Mouse (Mus musculus): ENCODE measurements around the gene Gm44973. TPM values are rescaled to one million over a fixed set of nuclear protein-coding genes. Genes with fewer than 3 reads are reported as not detected.

Gm44973 gene
- polyA plus RNA-seq (2016; fragmentation: Nextera tagmentation; extraction: Ambion mirVana), result 0.72 TPM in 1 of 2 replicates, not detected in the other

DNA sequence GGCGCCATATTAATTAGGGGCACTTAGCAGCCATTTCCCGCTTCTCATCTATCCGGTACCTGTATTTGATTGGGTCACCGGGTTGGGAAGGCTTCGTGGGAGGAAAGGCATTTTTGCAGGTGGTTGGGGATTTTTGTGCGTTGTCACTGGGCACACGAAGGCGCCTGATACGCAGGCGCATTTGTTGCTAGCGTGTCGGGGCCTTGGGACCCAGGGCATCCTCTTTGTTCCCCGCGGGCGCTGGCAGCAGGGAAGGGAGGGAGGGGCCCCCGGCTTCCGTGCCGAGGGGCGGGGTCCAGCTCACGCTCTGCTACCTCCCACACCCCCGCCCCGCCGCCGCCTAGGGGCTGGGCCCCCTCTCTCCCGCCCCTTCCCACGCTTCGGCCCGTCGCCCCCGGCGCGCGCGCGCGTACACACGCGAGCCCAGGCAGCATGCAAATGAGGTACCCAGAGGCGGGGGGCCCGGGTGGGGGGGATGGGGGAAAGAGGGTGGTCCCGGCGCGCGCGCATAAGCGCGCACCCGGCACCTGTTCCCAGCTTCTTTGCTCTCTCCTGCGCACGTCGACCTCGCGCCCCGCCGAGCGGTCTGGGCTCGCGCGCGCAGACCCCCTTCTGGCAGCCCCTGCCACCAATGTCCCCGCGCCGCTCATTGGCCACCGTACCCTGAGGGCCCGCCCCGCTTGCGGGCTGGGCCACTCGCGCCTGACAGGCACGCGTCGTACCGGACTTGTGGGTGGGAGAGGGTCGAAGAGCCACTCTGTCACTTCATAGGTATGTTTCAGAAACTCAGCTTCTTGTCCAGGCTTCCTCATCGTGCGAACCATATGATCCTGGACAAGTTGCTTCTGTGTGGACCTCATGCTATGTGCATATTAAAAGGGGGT, at the start of gene Gm44973:
Gm44973 (plus strand) TSS at position 379 of the 884 bp plus-strand sequence.
- WGBS, result under 1% methylated on average over 76 of the region's 76 CpGs
- Histone ChIP-seq H3K36me3 (peaks cover 44% of the 10 kb centered on the region), H3K27ac (peak within 1 kb of the TSS; percentile 98), H3K9me3 (no peaks in the 10 kb centered on the region), H3K4me1 (0 out of 2 replicates have a peak, but pooled peaks cover 4% of the 10 kb centered on the region), H3K27me3 (ENCODE audit: insufficient read depth, poor library complexity, severe bottlenecking) (no peaks in the 10 kb centered on the region), H3K4me3 (peak within 1 kb of the TSS; percentile 84)
- DNase-seq (ENCODE audit: low spot score), result peak; percentile 98

- no peak for DNase-seq (ENCODE audit: low spot score)
- Histone ChIP-seq H3K27me3 (ENCODE audit: insufficient read depth, poor library complexity, severe bottlenecking) (peaks cover 14% of the 10 kb centered on the region; the same call in 1 of the 2 replicates), H3K9me3 (no peaks in the 10 kb centered on the region), H3K4me3 (no peak within 1 kb of the TSS; the same call in 1 of the 2 replicates), H3K36me3 (no peaks in the 10 kb centered on the region), H3K27ac (peak within 1 kb of the TSS; percentile 67), H3K4me1 (peaks cover 14% of the 10 kb centered on the region)
- WGBS, result 34% methylated on average over 6 of the region's 6 CpGs
Measured at GRCm38 (mm10) chr7:4971068-4971467, 44.2 kb upstream of the Gm44973 start, which contains the start of gene Sbk3. TSS of gene Sbk3 (minus strand) at chr7:4971168.

DNA sequence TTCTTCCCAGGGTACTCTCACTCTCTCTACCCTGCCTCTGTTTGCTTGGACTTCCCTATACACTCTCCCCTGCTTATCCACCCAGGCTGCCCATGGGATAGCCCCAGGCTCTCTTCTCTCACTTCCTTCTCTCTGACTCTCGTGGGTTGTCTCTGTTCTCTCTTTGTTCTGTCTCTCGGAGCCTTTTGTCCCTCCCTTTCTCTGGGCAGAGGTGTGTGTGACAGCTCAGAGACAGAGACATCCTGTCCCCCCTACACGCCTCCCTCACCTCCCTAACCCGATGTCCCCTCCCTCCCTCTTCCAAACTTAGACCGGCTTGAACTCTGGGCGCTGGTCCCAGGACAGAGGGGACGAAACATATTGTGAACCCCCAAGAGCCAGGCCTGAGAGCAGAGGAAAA, 43.6 kb upstream of the Gm44973 start:
- Histone ChIP-seq H3K4me3 (no peak overlapping the region; the same call in 1 of the 2 replicates), H3K27me3 (ENCODE audit: insufficient read depth, poor library complexity, severe bottlenecking) (peaks cover 12% of the 10 kb centered on the region; the same call in 1 of the 2 replicates), H3K9me3 (no peaks in the 10 kb centered on the region), H3K4me1 (peaks cover 14% of the 10 kb centered on the region), H3K27ac (peak overlapping the region; percentile 67; the same call in 1 of the 2 replicates), H3K36me3 (no peaks in the 10 kb centered on the region)
- DNase-seq (ENCODE audit: low spot score), result no peak
- 14% methylated on average over 7 of the region's 7 CpGs for WGBS

GRCm38 (mm10) chr7:4972321-4973047, 42.8 kb upstream of the Gm44973 start:
- peaks cover 4% of the 10 kb centered on the region; the same call in 1 of the 2 replicates for H3K27me3 ChIP-seq (ENCODE audit: insufficient read depth, poor library complexity, severe bottlenecking)
- no peak for DNase-seq (ENCODE audit: low spot score)
- 0 out of 2 replicates have a peak overlapping the region, but pooled peaks have one; percentile 15 for H3K4me3 ChIP-seq
- 57% methylated on average over 18 of the region's 18 CpGs for WGBS
- peaks cover 14% of the 10 kb centered on the region for H3K4me1 ChIP-seq
- no peaks in the 10 kb centered on the region for H3K9me3 ChIP-seq
- H3K36me3 ChIP-seq, result no peaks in the 10 kb centered on the region
- peak overlapping the region; percentile 67; the same call in 1 of the 2 replicates for H3K27ac ChIP-seq

GRCm38 (mm10) chr7:4975455-4975854, 39.8 kb upstream of the Gm44973 start:
- Histone ChIP-seq H3K9me3 (no peaks in the 10 kb centered on the region), H3K36me3 (no peaks in the 10 kb centered on the region), H3K4me3 (no peak overlapping the region), H3K4me1 (peaks cover 20% of the 10 kb centered on the region), H3K27ac (no peak overlapping the region), H3K27me3 (ENCODE audit: insufficient read depth, poor library complexity, severe bottlenecking) (no peaks in the 10 kb centered on the region)
- 58% methylated on average over 4 of the region's 4 CpGs for WGBS
- no peak for DNase-seq (ENCODE audit: low spot score)

DNA sequence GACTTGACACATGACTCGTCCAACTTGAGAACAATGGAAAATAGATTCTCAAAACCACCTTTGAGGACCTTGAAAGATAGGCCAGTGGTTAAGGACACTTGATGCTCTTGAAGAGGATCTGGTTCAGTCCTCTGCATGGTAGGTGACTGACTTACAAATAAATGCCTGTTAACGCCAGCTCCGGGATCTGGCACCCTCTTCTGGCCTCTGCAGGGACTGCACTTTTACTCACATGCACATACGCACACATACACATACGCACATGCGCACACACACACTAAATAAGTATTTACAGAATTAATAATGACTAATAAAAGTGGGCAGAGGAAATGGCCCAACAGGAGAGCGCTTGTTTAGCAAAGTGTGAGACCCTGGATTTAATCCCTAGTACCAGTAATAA, 38.5 kb upstream of the Gm44973 start:
- Histone ChIP-seq H3K27ac (no peak overlapping the region), H3K36me3 (no peaks in the 10 kb centered on the region), H3K27me3 (ENCODE audit: insufficient read depth, poor library complexity, severe bottlenecking) (no peaks in the 10 kb centered on the region), H3K9me3 (no peaks in the 10 kb centered on the region), H3K4me1 (peaks cover 17% of the 10 kb centered on the region), H3K4me3 (no peak overlapping the region)
- 82% methylated on average over 7 of the region's 7 CpGs for WGBS
- no peak for DNase-seq (ENCODE audit: low spot score)

DNA sequence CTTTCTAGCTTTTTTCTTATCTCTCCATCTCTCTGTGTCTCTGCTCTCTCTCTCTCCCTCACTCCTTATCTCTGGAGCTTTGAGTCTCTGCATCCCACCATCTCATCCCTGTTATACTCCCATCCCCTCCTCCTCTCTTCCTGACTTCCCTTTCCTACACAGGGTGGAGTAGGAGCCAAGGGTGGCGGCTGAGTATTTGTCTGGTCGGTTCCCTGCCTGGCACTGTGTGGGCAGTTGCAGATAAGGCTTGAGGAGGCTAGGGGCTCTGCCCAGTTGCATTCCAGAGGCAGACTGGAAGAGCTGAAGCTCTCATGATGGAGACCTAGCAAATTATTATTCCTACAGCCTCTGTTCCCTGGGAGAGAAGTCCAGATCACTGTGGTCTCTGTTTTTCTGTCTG, 27.0 kb upstream of the Gm44973 start:
- Histone ChIP-seq H3K27ac (no peak overlapping the region), H3K9me3 (peaks cover under 1% of the 10 kb centered on the region; the same call in 1 of the 2 replicates), H3K4me3 (no peak overlapping the region), H3K27me3 (ENCODE audit: insufficient read depth, poor library complexity, severe bottlenecking) (peaks cover 20% of the 10 kb centered on the region), H3K36me3 (peaks cover 12% of the 10 kb centered on the region), H3K4me1 (0 out of 2 replicates have a peak, but pooled peaks cover 3% of the 10 kb centered on the region)
- no peak for DNase-seq (ENCODE audit: low spot score)
- WGBS, result 37% methylated on average over 2 of the region's 2 CpGs

- Histone ChIP-seq H3K9me3 (peaks cover 9% of the 10 kb centered on the region), H3K4me3 (peak overlapping the region; percentile 71), H3K27me3 (ENCODE audit: insufficient read depth, poor library complexity, severe bottlenecking) (peaks cover 43% of the 10 kb centered on the region), H3K27ac (0 out of 2 replicates have a peak overlapping the region, but pooled peaks have one; percentile 7), H3K4me1 (peaks cover 34% of the 10 kb centered on the region), H3K36me3 (peaks cover 25% of the 10 kb centered on the region)
- DNase-seq (ENCODE audit: low spot score), result no peak
- WGBS, result 17% methylated on average over 55 of the region's 55 CpGs
Measured at GRCm38 (mm10) chr7:4993347-4993998, 21.8 kb upstream of the Gm44973 start.

- Histone ChIP-seq H3K36me3 (peaks cover 25% of the 10 kb centered on the region), H3K27me3 (ENCODE audit: insufficient read depth, poor library complexity, severe bottlenecking) (peaks cover 43% of the 10 kb centered on the region), H3K27ac (0 out of 2 replicates have a peak overlapping the region, but pooled peaks have one; percentile 24), H3K4me1 (peaks cover 34% of the 10 kb centered on the region), H3K4me3 (peak overlapping the region; percentile 71), H3K9me3 (peaks cover 9% of the 10 kb centered on the region)
- 35% methylated on average over 59 of the region's 59 CpGs for WGBS
- no peak for DNase-seq (ENCODE audit: low spot score)
Measured at GRCm38 (mm10) chr7:4993999-4994788, 21.1 kb upstream of the Gm44973 start.

DNA sequence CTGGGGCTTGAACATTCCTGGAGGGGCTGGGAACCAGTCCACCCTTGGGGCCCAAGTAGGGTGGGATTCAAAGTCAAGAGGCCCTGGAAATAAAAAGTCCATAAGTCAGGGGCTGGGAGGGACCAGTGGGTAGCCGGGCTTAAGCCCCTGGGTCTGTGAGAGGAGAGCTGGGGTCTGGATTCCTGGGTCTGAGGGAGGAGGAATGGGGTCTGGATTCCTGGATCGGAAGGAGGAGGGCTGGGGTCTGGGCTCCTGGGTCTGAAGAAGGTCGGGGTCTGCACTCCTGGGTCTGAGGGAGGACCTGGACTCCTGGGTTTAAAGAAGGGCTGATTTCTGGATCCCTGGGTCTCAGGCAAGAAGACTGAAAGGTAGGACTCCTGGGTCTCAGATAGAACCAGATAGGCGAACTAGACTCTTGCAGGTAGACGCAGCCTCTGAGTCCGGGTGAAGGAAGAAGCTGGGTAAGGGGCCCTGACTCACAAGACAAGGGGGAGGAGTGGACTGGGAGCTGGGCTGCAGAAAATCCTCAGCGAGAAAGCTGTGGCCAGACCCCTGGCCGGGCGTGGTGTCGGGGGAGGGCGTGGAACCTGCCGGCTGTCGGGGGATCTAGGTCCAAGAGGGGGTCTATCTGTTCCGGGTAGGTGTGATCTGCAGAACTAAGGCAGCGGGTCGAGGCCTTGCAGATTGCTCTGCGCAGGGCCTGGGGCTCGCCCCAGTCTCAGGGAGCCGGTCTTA, 19.9 kb upstream of the Gm44973 start:
- WGBS, result 7% methylated on average over 19 of the region's 19 CpGs
- Histone ChIP-seq H3K4me1 (peaks cover 34% of the 10 kb centered on the region), H3K27me3 (ENCODE audit: insufficient read depth, poor library complexity, severe bottlenecking) (peaks cover 43% of the 10 kb centered on the region), H3K36me3 (peaks cover 25% of the 10 kb centered on the region), H3K9me3 (peaks cover 9% of the 10 kb centered on the region), H3K4me3 (peak overlapping the region; percentile 71), H3K27ac (peak overlapping the region; percentile 85)
- DNase-seq (ENCODE audit: low spot score), result no peak
